Mouse (Mus musculus): ENCODE data around the gene Fgf12. TPM values are rescaled to one million over a fixed set of nuclear protein-coding genes. Genes with fewer than 3 reads are reported as not detected.

Gene Fgf12
- total RNA-seq (2014; fragmentation: Nextera tagmentation) (5.2 TPM in 1 of 2 replicates, not detected in the other), total RNA-seq (2017) (0.17 and 0.76 TPM in 2 replicates), polyA plus RNA-seq (2012) (not detected in 2 replicates)

GRCm38 (mm10) chr16:28752638-28753118, at the start of gene Fgf12:
TSS of gene Fgf12 (minus strand) at chr16:28753068.
- TF ChIP-seq POLR2AphosphoS5 (IDR thresholded peaks at IDR 0.05; ENCODE audit: insufficient replicate concordance, low read depth, low read length) (no peak), GATA2 (IDR thresholded peaks at IDR 0.05; ENCODE audit: borderline replicate concordance, low read depth, low read length) (no peak), CTCF (IDR thresholded peaks at IDR 0.05; ENCODE audit: low read depth, low read length) (no peak), TAL1 (conservative IDR thresholded peaks at IDR 0.05; ENCODE audit: low read depth, low read length) (no peak), GATA1 (IDR thresholded peaks at IDR 0.05; ENCODE audit: borderline replicate concordance, low read length) (no peak)
- Histone ChIP-seq H3K4me3 (ENCODE audit: low read depth, low read length) (no peak within 1 kb of the TSS), H3K36me3 (replicated peaks) (no peaks in the 10 kb centered on the region), H3K27me3 (ENCODE audit: insufficient read depth, low read length) (no peaks in the 10 kb centered on the region), H3K9me3 (replicated peaks) (peaks cover 15% of the 10 kb centered on the region), H3K4me1 (ENCODE audit: insufficient read depth, low read depth, low read length) (no peaks in the 10 kb centered on the region)
- ATAC-seq (ENCODE audit: extremely low read depth, insufficient number of reproducible peaks, low FRiP score, poor library complexity, severe bottlenecking) (no peak), DNase-seq (ENCODE audit: low spot score) (no peak)

GRCm38 (mm10) chr16:28793115-28793514, 40.2 kb upstream of the Fgf12 start:
- H3K27me3 ChIP-seq (ENCODE audit: insufficient read depth, low read length) = no peaks in the 10 kb centered on the region
- no peak for ATAC-seq (ENCODE audit: extremely low read depth, insufficient number of reproducible peaks, low FRiP score, poor library complexity, severe bottlenecking)
- no peak overlapping the region for H3K4me3 ChIP-seq (ENCODE audit: low read depth, low read length)
- no peak for DNase-seq (ENCODE audit: low spot score)
- H3K9me3 ChIP-seq (replicated peaks) = peaks cover 11% of the 10 kb centered on the region; the same call in 1 of the 2 replicates
- H3K36me3 ChIP-seq (replicated peaks) = no peaks in the 10 kb centered on the region
- H3K4me1 ChIP-seq (ENCODE audit: insufficient read depth, low read depth, low read length) = no peaks in the 10 kb centered on the region
- TF ChIP-seq GATA2 (IDR thresholded peaks at IDR 0.05; ENCODE audit: borderline replicate concordance, low read depth, low read length) (no peak), GATA1 (IDR thresholded peaks at IDR 0.05; ENCODE audit: borderline replicate concordance, low read length) (no peak), POLR2AphosphoS5 (IDR thresholded peaks at IDR 0.05; ENCODE audit: insufficient replicate concordance, low read depth, low read length) (no peak), CTCF (IDR thresholded peaks at IDR 0.05; ENCODE audit: low read depth, low read length) (no peak), TAL1 (conservative IDR thresholded peaks at IDR 0.05; ENCODE audit: low read depth, low read length) (no peak)

DNA sequence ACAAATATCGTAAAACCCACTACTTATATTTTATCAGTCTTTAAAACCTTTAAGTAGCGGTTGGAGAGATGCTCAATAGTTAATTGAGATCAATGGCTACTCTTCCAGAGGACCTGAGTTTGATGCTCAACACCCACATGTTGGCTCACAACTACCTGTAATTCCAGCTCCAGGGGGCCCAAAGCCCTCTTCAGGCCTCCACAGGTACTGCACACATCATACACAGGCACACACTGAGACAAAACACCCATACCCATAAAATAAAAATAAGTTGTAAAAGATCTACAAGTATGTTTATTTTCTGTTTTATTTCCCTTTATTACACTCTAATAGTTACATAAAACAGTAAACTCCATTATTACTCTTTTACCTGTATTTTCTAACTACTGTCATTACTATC, 17.4 kb upstream of the Fgf12 start:
- TF ChIP-seq GATA1 (IDR thresholded peaks at IDR 0.05; ENCODE audit: borderline replicate concordance, low read length) = no peak
- no peak for TF ChIP-seq GATA2 (IDR thresholded peaks at IDR 0.05; ENCODE audit: borderline replicate concordance, low read depth, low read length)
- DNase-seq (ENCODE audit: low spot score) (no peak), ATAC-seq (ENCODE audit: extremely low read depth, insufficient number of reproducible peaks, low FRiP score, poor library complexity, severe bottlenecking) (no peak)
- H3K27me3 ChIP-seq (ENCODE audit: insufficient read depth, low read length) = no peaks in the 10 kb centered on the region
- H3K36me3 ChIP-seq (replicated peaks) = no peaks in the 10 kb centered on the region
- no peaks in the 10 kb centered on the region for H3K4me1 ChIP-seq (ENCODE audit: insufficient read depth, low read depth, low read length)
- H3K9me3 ChIP-seq (replicated peaks) = peaks cover 15% of the 10 kb centered on the region
- no peak overlapping the region for H3K4me3 ChIP-seq (ENCODE audit: low read depth, low read length)

DNA sequence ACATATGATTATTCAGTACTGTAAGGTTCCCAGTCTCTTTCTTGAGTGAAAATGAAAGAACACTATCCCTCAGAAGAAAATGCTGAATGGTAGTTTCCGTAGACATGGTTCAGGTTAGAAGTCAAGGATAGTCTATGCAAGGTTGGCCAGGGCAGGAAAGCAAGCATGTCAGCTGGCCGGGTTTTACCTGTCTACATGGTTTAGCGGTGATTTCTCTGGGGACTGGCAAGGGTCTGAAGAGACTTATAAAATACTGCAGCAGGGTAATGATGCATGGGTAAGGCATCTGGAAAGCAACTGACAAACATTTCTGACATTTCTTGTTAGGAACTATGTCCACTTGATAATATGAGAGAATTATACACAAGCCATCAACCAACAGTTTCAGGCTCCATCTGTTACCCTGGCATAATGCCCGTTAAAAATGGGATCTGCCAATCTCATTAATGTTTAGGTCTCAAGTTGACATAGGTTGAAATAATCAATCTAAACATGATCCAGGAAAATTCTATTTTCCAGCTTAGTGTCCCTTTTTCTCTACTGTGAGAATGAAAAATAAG, 8.6 kb upstream of the Fgf12 start:
- H3K36me3 ChIP-seq (replicated peaks) = no peaks in the 10 kb centered on the region
- H3K4me1 ChIP-seq (ENCODE audit: insufficient read depth, low read depth, low read length) = no peaks in the 10 kb centered on the region
- no peak overlapping the region for H3K4me3 ChIP-seq (ENCODE audit: low read depth, low read length)
- no peaks in the 10 kb centered on the region for H3K27me3 ChIP-seq (ENCODE audit: insufficient read depth, low read length)
- no peak for TF ChIP-seq GATA1 (IDR thresholded peaks at IDR 0.05; ENCODE audit: borderline replicate concordance, low read length)
- no peak for TF ChIP-seq POLR2AphosphoS5 (IDR thresholded peaks at IDR 0.05; ENCODE audit: insufficient replicate concordance, low read depth, low read length)
- no peak for TF ChIP-seq TAL1 (conservative IDR thresholded peaks at IDR 0.05; ENCODE audit: low read depth, low read length)
- no peak for TF ChIP-seq CTCF (IDR thresholded peaks at IDR 0.05; ENCODE audit: low read depth, low read length)
- no peak for TF ChIP-seq GATA2 (IDR thresholded peaks at IDR 0.05; ENCODE audit: borderline replicate concordance, low read depth, low read length)
- DNase-seq (ENCODE audit: low spot score) (no peak), ATAC-seq (ENCODE audit: extremely low read depth, insufficient number of reproducible peaks, low FRiP score, poor library complexity, severe bottlenecking) (no peak)
- H3K9me3 ChIP-seq (replicated peaks) = no peaks in the 10 kb centered on the region; the same call in 1 of the 2 replicates

- no peak for DNase-seq (ENCODE audit: low spot score)
Observed at GRCm38 (mm10) chr16:28753124-28753917, 453 bp upstream of the Fgf12 start.

DNA sequence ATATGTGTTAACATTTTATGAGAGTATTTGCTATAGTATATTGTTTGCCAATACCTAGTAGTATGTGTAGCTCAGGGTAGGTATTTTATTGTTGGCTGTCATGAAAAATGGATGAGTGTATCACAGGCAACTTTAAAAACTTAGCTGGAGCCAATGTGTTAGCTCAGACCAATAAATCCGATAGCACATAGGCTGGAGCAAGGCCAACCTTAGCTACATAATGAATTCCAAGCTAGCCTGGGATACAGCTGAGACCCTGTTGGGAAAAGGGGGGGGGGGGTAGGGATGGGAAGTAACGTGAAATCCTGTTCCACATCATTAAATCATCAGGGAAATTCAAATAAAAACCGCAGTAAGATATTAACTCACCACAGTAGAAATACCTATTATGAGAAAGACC, 18.4 kb downstream of the Fgf12 start:
- Histone ChIP-seq H3K4me3 (ENCODE audit: low read depth, low read length) (no peak overlapping the region), H3K9me3 (replicated peaks) (peaks cover 14% of the 10 kb centered on the region), H3K4me1 (ENCODE audit: insufficient read depth, low read depth, low read length) (no peaks in the 10 kb centered on the region), H3K27me3 (ENCODE audit: insufficient read depth, low read length) (no peaks in the 10 kb centered on the region), H3K36me3 (replicated peaks) (no peaks in the 10 kb centered on the region)
- ATAC-seq (ENCODE audit: extremely low read depth, insufficient number of reproducible peaks, low FRiP score, poor library complexity, severe bottlenecking) = no peak
- no peak for DNase-seq (ENCODE audit: low spot score)
- TF ChIP-seq TAL1 (conservative IDR thresholded peaks at IDR 0.05; ENCODE audit: low read depth, low read length) = no peak
- no peak for TF ChIP-seq POLR2AphosphoS5 (IDR thresholded peaks at IDR 0.05; ENCODE audit: insufficient replicate concordance, low read depth, low read length)
- no peak for TF ChIP-seq CTCF (IDR thresholded peaks at IDR 0.05; ENCODE audit: low read depth, low read length)
- no peak for TF ChIP-seq GATA1 (IDR thresholded peaks at IDR 0.05; ENCODE audit: borderline replicate concordance, low read length)
- TF ChIP-seq GATA2 (IDR thresholded peaks at IDR 0.05; ENCODE audit: borderline replicate concordance, low read depth, low read length) = no peak

More at GRCm38 (mm10) chr16:28753124-28753917, 453 bp upstream of the Fgf12 start:
- Histone ChIP-seq H3K9me3 (replicated peaks) (peaks cover 15% of the 10 kb centered on the region), H3K27me3 (ENCODE audit: insufficient read depth, low read length) (no peaks in the 10 kb centered on the region), H3K36me3 (replicated peaks) (no peaks in the 10 kb centered on the region), H3K4me3 (ENCODE audit: low read depth, low read length) (no peak overlapping the region), H3K4me1 (ENCODE audit: insufficient read depth, low read depth, low read length) (no peaks in the 10 kb centered on the region)
- TF ChIP-seq GATA2 (IDR thresholded peaks at IDR 0.05; ENCODE audit: borderline replicate concordance, low read depth, low read length) = no peak
- no peak for TF ChIP-seq CTCF (IDR thresholded peaks at IDR 0.05; ENCODE audit: low read depth, low read length)
- no peak for ATAC-seq (ENCODE audit: extremely low read depth, insufficient number of reproducible peaks, low FRiP score, poor library complexity, severe bottlenecking)

All from G1E (cell line).